Mouse (Mus musculus): ENCODE data around the gene Acvr1b. TPM values are rescaled to one million over a fixed set of nuclear protein-coding genes. Genes with fewer than 3 reads are reported as not detected.

The Acvr1b gene
- polyA plus RNA-seq, 1 experiment from 2014 or later: 10.5 TPM

GRCm38 (mm10) chr15:101163854-101164253 is 10.0 kb upstream of the Acvr1b start:
- no peak overlapping the region for H3K9ac ChIP-seq (replicated peaks; ENCODE audit: low read length)
- DNase-seq (ENCODE audit: low spot score): no peak
- no peaks in the 10 kb centered on the region for H3K4me1 ChIP-seq (ENCODE audit: control insufficient read depth, insufficient read depth, low read length)
- no peak for ATAC-seq (replicated peaks; ENCODE audit: insufficient number of reproducible peaks, low FRiP score, low TSS enrichment, low read depth)
- H3K9me3 ChIP-seq (replicated peaks; ENCODE audit: control insufficient read depth, low read length): no peaks in the 10 kb centered on the region
- no peaks in the 10 kb centered on the region for H3K27me3 ChIP-seq (ENCODE audit: control insufficient read depth, insufficient read depth, low read length)
- no peak overlapping the region for H3K4me2 ChIP-seq (ENCODE audit: low read depth, low read length)
- H3K27ac ChIP-seq (replicated peaks; ENCODE audit: low read depth, low read length): no peak overlapping the region
- no peaks in the 10 kb centered on the region for H3K36me3 ChIP-seq (replicated peaks; ENCODE audit: control insufficient read depth, insufficient read depth, low read depth, low read length)
- 70% methylated on average over 5 of the region's 5 CpGs for WGBS
- H3K4me3 ChIP-seq (ENCODE audit: low read depth, low read length): no peak overlapping the region

- DNase-seq (ENCODE audit: low spot score): no peak
- Histone ChIP-seq H3K9me3 (replicated peaks; ENCODE audit: control insufficient read depth, low read length) (no peaks in the 10 kb centered on the region), H3K36me3 (replicated peaks; ENCODE audit: control insufficient read depth, insufficient read depth, low read depth, low read length) (no peaks in the 10 kb centered on the region), H3K4me3 (ENCODE audit: low read depth, low read length) (no peak overlapping the region), H3K27ac (replicated peaks; ENCODE audit: low read depth, low read length) (no peak overlapping the region), H3K4me2 (ENCODE audit: low read depth, low read length) (no peak overlapping the region), H3K9ac (replicated peaks; ENCODE audit: low read length) (no peak overlapping the region), H3K27me3 (ENCODE audit: control insufficient read depth, insufficient read depth, low read length) (no peaks in the 10 kb centered on the region), H3K4me1 (ENCODE audit: control insufficient read depth, insufficient read depth, low read length) (no peaks in the 10 kb centered on the region)
- 75% methylated on average over 5 of the region's 5 CpGs for WGBS
- no peak for ATAC-seq (replicated peaks; ENCODE audit: insufficient number of reproducible peaks, low FRiP score, low TSS enrichment, low read depth)
Observed at GRCm38 (mm10) chr15:101164291-101164690, 9.6 kb upstream of the Acvr1b start.

- 68% methylated on average over 16 of the region's 16 CpGs for WGBS
- H3K36me3 ChIP-seq (replicated peaks; ENCODE audit: control insufficient read depth, insufficient read depth, low read depth, low read length): no peaks in the 10 kb centered on the region
- H3K9me3 ChIP-seq (replicated peaks; ENCODE audit: control insufficient read depth, low read length): no peaks in the 10 kb centered on the region
- no peak overlapping the region for H3K4me2 ChIP-seq (ENCODE audit: low read depth, low read length)
- H3K9ac ChIP-seq (replicated peaks; ENCODE audit: low read length): no peak overlapping the region
- no peak overlapping the region for H3K27ac ChIP-seq (replicated peaks; ENCODE audit: low read depth, low read length)
- H3K27me3 ChIP-seq (ENCODE audit: control insufficient read depth, insufficient read depth, low read length): no peaks in the 10 kb centered on the region
- no peak for ATAC-seq (replicated peaks; ENCODE audit: insufficient number of reproducible peaks, low FRiP score, low TSS enrichment, low read depth)
- no peak for DNase-seq (ENCODE audit: low spot score)
- H3K4me3 ChIP-seq (ENCODE audit: low read depth, low read length): no peak overlapping the region
- no peaks in the 10 kb centered on the region for H3K4me1 ChIP-seq (ENCODE audit: control insufficient read depth, insufficient read depth, low read length)
Observed at GRCm38 (mm10) chr15:101165658-101166437, 8.0 kb upstream of the Acvr1b start.

- Histone ChIP-seq H3K36me3 (replicated peaks; ENCODE audit: control insufficient read depth, insufficient read depth, low read depth, low read length) (no peaks in the 10 kb centered on the region), H3K4me1 (ENCODE audit: control insufficient read depth, insufficient read depth, low read length) (no peaks in the 10 kb centered on the region), H3K4me2 (ENCODE audit: low read depth, low read length) (no peak overlapping the region), H3K4me3 (ENCODE audit: low read depth, low read length) (no peak overlapping the region), H3K27ac (replicated peaks; ENCODE audit: low read depth, low read length) (no peak overlapping the region), H3K27me3 (ENCODE audit: control insufficient read depth, insufficient read depth, low read length) (no peaks in the 10 kb centered on the region), H3K9me3 (replicated peaks; ENCODE audit: control insufficient read depth, low read length) (no peaks in the 10 kb centered on the region), H3K9ac (replicated peaks; ENCODE audit: low read length) (no peak overlapping the region)
- no peak for DNase-seq (ENCODE audit: low spot score)
- no peak for ATAC-seq (replicated peaks; ENCODE audit: insufficient number of reproducible peaks, low FRiP score, low TSS enrichment, low read depth)
- 77% methylated on average over 11 of the region's 11 CpGs for WGBS
Observed at GRCm38 (mm10) chr15:101167553-101167952, 6.3 kb upstream of the Acvr1b start.

GRCm38 (mm10) chr15:101169910-101170309 is 4.0 kb upstream of the Acvr1b start:
- 88% methylated on average over 5 of the region's 5 CpGs for WGBS

GRCm38 (mm10) chr15:101170413-101170980 is 3.4 kb upstream of the Acvr1b start:
- Histone ChIP-seq H3K27ac (replicated peaks; ENCODE audit: low read depth, low read length) (no peak overlapping the region), H3K9ac (replicated peaks; ENCODE audit: low read length) (no peak overlapping the region), H3K4me1 (ENCODE audit: control insufficient read depth, insufficient read depth, low read length) (no peaks in the 10 kb centered on the region; the same call in 1 of the 2 replicates), H3K36me3 (replicated peaks; ENCODE audit: control insufficient read depth, insufficient read depth, low read depth, low read length) (no peaks in the 10 kb centered on the region), H3K27me3 (ENCODE audit: control insufficient read depth, insufficient read depth, low read length) (no peaks in the 10 kb centered on the region), H3K4me2 (ENCODE audit: low read depth, low read length) (no peak overlapping the region), H3K4me3 (ENCODE audit: low read depth, low read length) (no peak overlapping the region), H3K9me3 (replicated peaks; ENCODE audit: control insufficient read depth, low read length) (no peaks in the 10 kb centered on the region)
- ATAC-seq (replicated peaks; ENCODE audit: insufficient number of reproducible peaks, low FRiP score, low TSS enrichment, low read depth): no peak
- 76% methylated on average over 10 of the region's 10 CpGs for WGBS
- no peak for DNase-seq (ENCODE audit: low spot score)

More at GRCm38 (mm10) chr15:101169910-101170309, 4.0 kb upstream of the Acvr1b start:
- Histone ChIP-seq H3K9ac (replicated peaks; ENCODE audit: low read length) (no peak overlapping the region), H3K4me1 (ENCODE audit: control insufficient read depth, insufficient read depth, low read length) (no peaks in the 10 kb centered on the region), H3K4me2 (ENCODE audit: low read depth, low read length) (no peak overlapping the region), H3K9me3 (replicated peaks; ENCODE audit: control insufficient read depth, low read length) (no peaks in the 10 kb centered on the region), H3K36me3 (replicated peaks; ENCODE audit: control insufficient read depth, insufficient read depth, low read depth, low read length) (no peaks in the 10 kb centered on the region), H3K27me3 (ENCODE audit: control insufficient read depth, insufficient read depth, low read length) (no peaks in the 10 kb centered on the region), H3K27ac (replicated peaks; ENCODE audit: low read depth, low read length) (no peak overlapping the region), H3K4me3 (ENCODE audit: low read depth, low read length) (no peak overlapping the region)
- no peak for ATAC-seq (replicated peaks; ENCODE audit: insufficient number of reproducible peaks, low FRiP score, low TSS enrichment, low read depth)
- no peak for DNase-seq (ENCODE audit: low spot score)

GRCm38 (mm10) chr15:101171272-101171671 is 2.6 kb upstream of the Acvr1b start:
- ATAC-seq (replicated peaks; ENCODE audit: insufficient number of reproducible peaks, low FRiP score, low TSS enrichment, low read depth) (no peak), DNase-seq (ENCODE audit: low spot score) (no peak)
- no peak overlapping the region for H3K9ac ChIP-seq (replicated peaks; ENCODE audit: low read length)
- 78% methylated on average over 4 of the region's 4 CpGs for WGBS
- no peaks in the 10 kb centered on the region for H3K36me3 ChIP-seq (replicated peaks; ENCODE audit: control insufficient read depth, insufficient read depth, low read depth, low read length)
- no peak overlapping the region for H3K4me2 ChIP-seq (ENCODE audit: low read depth, low read length)
- H3K9me3 ChIP-seq (replicated peaks; ENCODE audit: control insufficient read depth, low read length): no peaks in the 10 kb centered on the region
- H3K27me3 ChIP-seq (ENCODE audit: control insufficient read depth, insufficient read depth, low read length): no peaks in the 10 kb centered on the region
- no peak overlapping the region for H3K4me3 ChIP-seq (ENCODE audit: low read depth, low read length)
- no peak overlapping the region for H3K27ac ChIP-seq (replicated peaks; ENCODE audit: low read depth, low read length)
- H3K4me1 ChIP-seq (ENCODE audit: control insufficient read depth, insufficient read depth, low read length): peaks cover 4% of the 10 kb centered on the region; the same call in 1 of the 2 replicates

- 95% methylated on average over 2 of the region's 2 CpGs for WGBS
- H3K4me1 ChIP-seq (ENCODE audit: control insufficient read depth, insufficient read depth, low read length): peaks cover 4% of the 10 kb centered on the region; the same call in 1 of the 2 replicates
- no peaks in the 10 kb centered on the region for H3K9me3 ChIP-seq (replicated peaks; ENCODE audit: control insufficient read depth, low read length)
- DNase-seq (ENCODE audit: low spot score) (no peak), ATAC-seq (replicated peaks; ENCODE audit: insufficient number of reproducible peaks, low FRiP score, low TSS enrichment, low read depth) (no peak)
- no peaks in the 10 kb centered on the region for H3K27me3 ChIP-seq (ENCODE audit: control insufficient read depth, insufficient read depth, low read length)
- H3K4me3 ChIP-seq (ENCODE audit: low read depth, low read length): no peak overlapping the region
- H3K9ac ChIP-seq (replicated peaks; ENCODE audit: low read length): no peak overlapping the region
- no peak overlapping the region for H3K4me2 ChIP-seq (ENCODE audit: low read depth, low read length)
- H3K36me3 ChIP-seq (replicated peaks; ENCODE audit: control insufficient read depth, insufficient read depth, low read depth, low read length): no peaks in the 10 kb centered on the region
- H3K27ac ChIP-seq (replicated peaks; ENCODE audit: low read depth, low read length): no peak overlapping the region
Observed at GRCm38 (mm10) chr15:101172016-101172415, 1.9 kb upstream of the Acvr1b start.
